In the genomic region with DNA sequence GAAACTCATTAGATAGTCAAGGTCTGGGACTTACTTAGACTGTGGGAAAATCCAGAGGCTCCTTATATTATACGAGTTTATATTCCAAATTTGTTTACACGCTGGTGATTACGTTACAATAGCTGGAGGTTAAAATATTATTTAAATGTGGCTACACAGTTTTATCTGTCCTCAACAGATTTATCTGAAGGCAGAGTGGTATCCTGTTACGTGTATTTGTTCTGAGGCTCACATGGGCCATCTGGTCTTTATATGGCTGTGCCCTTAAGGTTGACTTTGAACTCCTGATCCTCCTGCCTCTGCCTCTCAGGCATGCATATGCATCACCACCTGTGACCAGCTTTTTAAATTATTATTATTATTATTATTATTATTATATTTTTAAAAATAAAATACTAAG, we compare ENCODE assay signal across 8 mouse cellular contexts. TPM values are rescaled to one million over a fixed set of nuclear protein-coding genes. Genes with fewer than 3 reads are reported as not detected.
A peak's percentile ranks its signal among the peaks of the same experiment; 100 is the strongest.
DNase-seq lines count a peak whose midpoint lies in the region; ATAC-seq and TF ChIP-seq lines count a peak whose summit lies in the region.

No protein-coding gene starts in this region.

- no peak for ATAC-seq in heart, embryonic 14.5 days (ENCODE audit: insufficient number of reproducible peaks, insufficient read depth, low FRiP score, low read depth)
- no peak for ATAC-seq in hindbrain, embryonic 14.5 days (ENCODE audit: low FRiP score)
- no peak for ATAC-seq in midbrain, embryonic 12.5 days (ENCODE audit: low FRiP score, low read depth)
- ATAC-seq in frontal cortex, adult (ENCODE audit: low TSS enrichment): no peak

- no peaks in the 10 kb centered on the region for H3K27me3 ChIP-seq in heart, embryonic 14.5 days (ENCODE audit: control insufficient read depth, insufficient read depth, low read length)
- no peaks in the 10 kb centered on the region for H3K27me3 ChIP-seq in hindbrain, embryonic 14.5 days (ENCODE audit: control insufficient read depth, insufficient read depth, low read length)
- H3K27me3 ChIP-seq in midbrain, embryonic 12.5 days: no peaks in the 10 kb centered on the region
- H3K27me3 ChIP-seq in thymus, adult 2 months (ENCODE audit: control insufficient read depth, insufficient read depth, low read length): no peaks in the 10 kb centered on the region

- no peak for DNase-seq in heart, adult 11 months
- DNase-seq in MN1 (ENCODE audit: low spot score): peak; percentile 16
- no peak for DNase-seq in hindbrain, embryonic 14.5 days (ENCODE audit: low spot score)
- no peak for DNase-seq in layer of hippocampus, postnatal 10 days (ENCODE audit: low spot score in 2 of 2)
- no peak for DNase-seq in thymus, adult 2 months

- no peak overlapping the region for H3K27ac ChIP-seq in heart, embryonic 14.5 days (replicated peaks in 1 of 2; ENCODE audit: control insufficient read depth in 1 of 2, insufficient read depth in 1 of 2, low read depth in 2 of 2, low read length in 2 of 2)
- no peak overlapping the region for H3K27ac ChIP-seq in hindbrain, embryonic 14.5 days
- H3K27ac ChIP-seq in midbrain, embryonic 12.5 days (replicated peaks): no peak overlapping the region
- no peak overlapping the region for H3K27ac ChIP-seq in thymus, adult 2 months (ENCODE audit: control insufficient read depth, insufficient read depth, low read length)

- TF ChIP-seq CTCF in thymus, adult 2 months (IDR thresholded peaks at IDR 0.05; ENCODE audit: borderline replicate concordance, control insufficient read depth, extremely low read depth, insufficient read depth, low read length, poor library complexity): no peak

- peak overlapping the region in 1 of 2 experiments; percentile 75; a peak in 2 of 4 replicates for H3K4me3 ChIP-seq in heart, embryonic 14.5 days (ENCODE audit: control insufficient read depth in 1 of 2, insufficient read depth in 1 of 2, low read depth in 1 of 2, low read length in 2 of 2)
- H3K4me3 ChIP-seq in hindbrain, embryonic 14.5 days (replicated peaks; ENCODE audit: low read length): peak overlapping the region; percentile 57
- H3K4me3 ChIP-seq in midbrain, embryonic 12.5 days: peak overlapping the region; percentile 76
- no peak overlapping the region for H3K4me3 ChIP-seq in thymus, adult 2 months (ENCODE audit: control insufficient read depth, insufficient read depth, low read length)

- TF ChIP-seq POLR2A in thymus, adult 2 months (IDR thresholded peaks at IDR 0.05; ENCODE audit: control insufficient read depth, extremely low read depth, insufficient read depth, low read length, poor library complexity): no peak

- H3K9ac ChIP-seq in heart, embryonic 14.5 days (ENCODE audit: low read length): peak overlapping the region; percentile 83
- 0 out of 2 replicates have a peak overlapping the region, but pooled peaks have one; percentile 68 for H3K9ac ChIP-seq in hindbrain, embryonic 14.5 days
- H3K9ac ChIP-seq in midbrain, embryonic 12.5 days (replicated peaks): peak overlapping the region; percentile 82

- H3K36me3 ChIP-seq in heart, embryonic 14.5 days (ENCODE audit: control insufficient read depth, insufficient read depth, low read length): peaks cover 9% of the 10 kb centered on the region; the same call in 1 of the 2 replicates
- peaks cover 10% of the 10 kb centered on the region; the same call in 1 of the 2 replicates for H3K36me3 ChIP-seq in hindbrain, embryonic 14.5 days (replicated peaks; ENCODE audit: control insufficient read depth, insufficient read depth)
- no peaks in the 10 kb centered on the region for H3K36me3 ChIP-seq in midbrain, embryonic 12.5 days
- H3K36me3 ChIP-seq in thymus, adult 2 months (ENCODE audit: control insufficient read depth, insufficient read depth, low read length): no peaks in the 10 kb centered on the region

- H3K4me1 ChIP-seq in heart, embryonic 14.5 days (ENCODE audit: control insufficient read depth in 2 of 2, insufficient read depth in 2 of 2, low read length in 2 of 2): peaks cover 0 to 11% of the 10 kb centered on the region in 2 experiments; a peak in 2 of 4 replicates
- peaks cover 8% of the 10 kb centered on the region; the same call in 1 of the 2 replicates for H3K4me1 ChIP-seq in hindbrain, embryonic 14.5 days (replicated peaks; ENCODE audit: control insufficient read depth, insufficient read depth, low read length)
- peaks cover 12% of the 10 kb centered on the region for H3K4me1 ChIP-seq in midbrain, embryonic 12.5 days
- H3K4me1 ChIP-seq in thymus, adult 2 months (replicated peaks; ENCODE audit: control insufficient read depth, insufficient read depth, low read length): no peaks in the 10 kb centered on the region

- 62% methylated on average over 4 of the region's 4 CpGs for WGBS in heart, embryonic 14.5 days
- 79% methylated on average over 4 of the region's 4 CpGs for WGBS in hindbrain, embryonic 14.5 days
- 71% methylated on average over 4 of the region's 4 CpGs for WGBS in midbrain, embryonic 12.5 days
- 85% methylated on average over 4 of the region's 4 CpGs for WGBS in thymus, adult 2 months

- no peaks in the 10 kb centered on the region for H3K9me3 ChIP-seq in heart, embryonic 14.5 days (ENCODE audit: control insufficient read depth, low read length)
- no peaks in the 10 kb centered on the region for H3K9me3 ChIP-seq in hindbrain, embryonic 14.5 days (ENCODE audit: control insufficient read depth, low read length)
- H3K9me3 ChIP-seq in midbrain, embryonic 12.5 days: no peaks in the 10 kb centered on the region

- peak overlapping the region; percentile 85 for H3K4me2 ChIP-seq in heart, embryonic 14.5 days (ENCODE audit: low read length)
- peak overlapping the region; percentile 65 for H3K4me2 ChIP-seq in hindbrain, embryonic 14.5 days (replicated peaks)
- H3K4me2 ChIP-seq in midbrain, embryonic 12.5 days (replicated peaks): peak overlapping the region; percentile 78

RNA-seq across cellular contexts. Expression of a gene that starts 0.9 kb away (rescaled TPM):
- 18.0 and 22.5 TPM in 2 replicates for polyA plus RNA-seq in heart, embryonic 14.5 days (2014; fragmentation: Nextera tagmentation; extraction: Ambion mirVana)
- polyA plus RNA-seq in hindbrain, embryonic 14.5 days (2014; fragmentation: Nextera tagmentation; extraction: Ambion mirVana): 29.2 and 36.5 TPM in 2 replicates
- polyA plus RNA-seq in midbrain, embryonic 12.5 days (2016; fragmentation: Nextera tagmentation; extraction: Ambion mirVana): 26.8 and 27.7 TPM in 2 replicates
- total RNA-seq in layer of hippocampus, postnatal 10 days (2021): 10 to 100 TPM; 45.0 to 48.8 TPM
- polyA plus RNA-seq in thymus, adult 2 months (2012; rRNA removed): 42.5 and 49.4 TPM in 2 replicates

RNA-seq across cellular contexts. Expression of a gene that starts 42.8 kb away (rescaled TPM):
- polyA plus RNA-seq in heart, embryonic 14.5 days (2014; fragmentation: Nextera tagmentation; extraction: Ambion mirVana): 16.1 and 16.3 TPM in 2 replicates
- polyA plus RNA-seq in hindbrain, embryonic 14.5 days (2014; fragmentation: Nextera tagmentation; extraction: Ambion mirVana): 21.1 and 22.2 TPM in 2 replicates
- polyA plus RNA-seq in midbrain, embryonic 12.5 days (2016; fragmentation: Nextera tagmentation; extraction: Ambion mirVana): 30.9 and 31.8 TPM in 2 replicates
- total RNA-seq in layer of hippocampus, postnatal 10 days (2021): 10 to 100 TPM; 20.6 to 20.7 TPM
- polyA plus RNA-seq in thymus, adult 2 months (2012; rRNA removed): 12.8 and 15.2 TPM in 2 replicates
